Mouse (Mus musculus): Measurements from ENCODE around the gene Zfp365.

Gene Zfp365

DNA sequence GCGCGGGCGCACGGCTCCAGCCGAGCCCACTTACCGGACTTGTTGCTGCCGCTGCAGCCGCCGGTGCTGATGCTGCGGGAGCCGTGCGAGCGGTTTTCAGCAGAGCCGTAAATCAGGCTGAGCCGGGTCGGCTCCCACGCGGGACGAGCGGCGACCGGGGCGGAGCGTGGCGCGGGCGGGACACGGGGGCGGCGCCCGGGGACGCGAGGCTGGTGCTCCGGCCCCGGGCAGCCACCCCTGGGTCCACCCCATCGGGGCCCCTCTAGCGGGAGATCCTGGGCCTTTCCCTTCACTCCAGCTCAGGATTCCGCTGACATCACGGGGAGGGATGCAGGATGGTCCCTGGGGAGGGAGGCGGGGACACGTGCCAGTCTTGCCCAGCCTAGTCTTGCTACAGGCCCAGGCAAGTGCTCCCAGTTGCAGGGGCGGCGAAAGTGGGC, at the start of gene Zfp365:
Gene Zfp365 (minus strand): TSS at position 326 of the 440 bp plus-strand sequence.
- DNase-seq (ENCODE audit: low read depth): peak; percentile 53

DNA sequence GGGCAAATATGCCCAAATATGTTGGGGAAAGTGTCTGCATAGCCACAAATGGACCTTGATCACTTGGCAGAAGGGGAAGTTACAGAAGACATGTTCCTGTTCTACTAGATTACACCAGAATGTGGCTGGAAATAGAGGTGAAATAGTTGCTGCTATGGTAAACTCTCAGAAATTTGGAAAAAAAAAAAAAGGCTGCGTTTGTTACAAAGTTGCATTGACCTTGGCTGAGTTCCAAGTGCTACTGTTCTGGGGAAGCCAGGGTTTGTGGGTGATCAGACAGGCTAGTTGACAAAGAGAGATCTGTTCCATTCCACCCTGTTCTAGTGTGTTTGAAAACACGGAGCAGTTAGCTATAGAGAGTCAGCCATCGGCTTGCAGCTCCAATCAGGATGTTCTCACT, 47.5 kb upstream of the Zfp365 start:
- no peak for DNase-seq (ENCODE audit: low read depth)

DNA sequence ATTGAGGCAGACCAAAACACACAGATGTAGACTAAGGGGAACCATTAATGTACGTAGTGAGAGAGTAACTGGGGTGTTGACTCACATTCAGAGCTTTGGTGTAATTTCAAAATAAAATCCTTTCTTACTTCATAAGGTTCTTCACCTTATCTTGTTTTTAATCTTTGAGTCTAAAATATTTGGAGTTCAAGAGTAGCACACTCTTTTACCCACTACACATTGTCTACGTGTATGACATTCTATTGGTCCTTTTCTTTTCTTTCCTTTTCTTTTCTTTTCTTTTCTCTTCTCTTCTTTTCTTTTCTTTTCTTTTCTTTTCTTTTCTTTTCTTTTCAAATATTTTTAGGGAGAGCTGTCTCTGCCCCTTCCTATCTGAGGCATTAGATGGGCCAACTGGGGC, 43.5 kb upstream of the Zfp365 start:
- no peak for DNase-seq (ENCODE audit: low read depth)

DNA sequence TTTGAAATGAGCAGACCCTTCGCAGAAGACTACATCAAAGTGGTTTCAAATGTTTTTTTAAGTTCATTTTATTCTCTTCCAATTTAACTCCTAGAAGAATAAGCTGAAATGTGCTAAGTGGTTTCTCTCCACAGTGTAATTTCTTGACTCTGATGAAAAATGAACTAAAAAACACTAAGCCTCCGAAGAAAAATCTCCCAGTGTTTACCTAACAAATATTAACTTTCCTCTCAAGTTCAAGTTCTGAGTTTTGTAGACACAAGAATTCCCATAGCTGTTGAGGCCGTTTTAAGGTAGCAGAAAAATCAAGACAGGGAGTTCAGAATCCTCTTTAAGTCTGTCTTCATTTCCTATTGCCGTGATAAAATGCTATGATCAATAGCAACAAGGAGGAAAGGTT, 39.2 kb upstream of the Zfp365 start:
- no peak for DNase-seq (ENCODE audit: low read depth)

DNA sequence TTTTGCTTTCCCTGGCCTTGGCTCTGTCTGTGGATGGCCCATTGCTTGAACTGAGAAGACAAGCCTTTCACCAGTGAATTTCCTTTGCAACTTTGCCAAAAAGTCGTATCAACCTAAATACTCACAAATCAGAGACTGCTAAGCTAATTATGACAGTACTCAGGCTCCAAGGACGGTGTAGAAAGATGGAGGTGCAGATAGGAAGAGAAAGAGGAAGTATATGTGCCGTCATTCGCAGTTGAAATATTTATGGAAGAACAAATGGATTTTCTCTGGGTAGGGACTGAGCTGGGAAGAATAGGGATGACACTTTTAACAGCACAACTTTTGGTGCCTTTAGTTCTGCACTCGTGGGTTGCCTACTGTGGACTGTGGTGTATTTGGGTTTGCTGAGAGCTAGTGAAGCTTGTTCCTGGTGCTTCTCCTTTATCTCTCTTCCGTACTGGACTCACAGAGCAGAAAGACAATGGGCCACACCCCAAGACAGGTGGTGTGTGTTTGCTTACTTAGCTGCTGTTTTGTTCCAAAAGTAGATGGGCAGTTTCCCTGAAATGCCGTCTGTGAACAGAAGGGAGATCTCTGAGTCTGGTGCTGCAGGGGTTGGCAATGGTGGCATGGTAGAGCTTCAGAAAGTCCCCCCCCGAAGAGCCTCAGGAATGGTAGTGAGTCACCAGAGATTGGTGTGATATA, 37.7 kb upstream of the Zfp365 start:
- no peak for DNase-seq (ENCODE audit: low read depth)

DNA sequence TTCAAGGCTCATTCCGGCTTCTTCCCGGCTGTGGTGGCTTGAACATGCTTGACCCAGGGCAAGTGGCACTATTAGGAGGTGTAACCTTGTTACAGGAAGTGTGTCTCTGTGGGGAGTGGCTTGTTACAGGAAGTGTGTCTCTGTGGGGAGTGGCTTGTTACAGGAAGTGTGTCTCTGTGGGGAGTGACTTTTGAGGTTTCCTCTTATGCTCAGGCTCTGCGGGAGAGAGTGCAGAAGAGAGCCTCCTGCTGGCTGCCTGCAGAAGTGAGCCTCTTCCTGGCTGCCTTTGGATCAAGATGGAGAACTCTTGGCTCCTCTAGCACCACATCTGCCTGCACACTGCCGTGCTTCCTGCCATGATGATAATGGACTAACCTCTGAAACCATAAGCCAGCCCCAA, 31.1 kb upstream of the Zfp365 start:
- peak; percentile 18 for DNase-seq (ENCODE audit: low read depth)

DNA sequence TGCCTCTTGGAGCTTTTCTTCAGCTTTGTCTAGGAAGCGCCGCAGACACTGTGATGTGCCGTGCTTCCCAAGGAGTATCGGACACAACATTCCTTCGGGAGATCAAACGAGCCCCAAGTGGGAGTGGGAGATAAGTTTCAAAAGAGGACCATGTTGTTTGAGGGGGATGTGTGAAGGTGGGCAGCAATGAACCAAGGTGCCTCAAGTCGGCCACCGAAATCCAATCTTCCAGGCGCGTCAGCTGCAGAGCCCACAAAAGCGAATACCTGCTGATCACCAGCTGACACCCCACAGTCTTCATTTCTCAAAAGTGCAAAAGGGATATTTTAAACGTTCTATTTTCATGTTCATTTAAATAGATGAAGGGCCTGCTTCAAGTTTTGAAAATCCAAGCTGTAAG, 27.1 kb upstream of the Zfp365 start:
- DNase-seq (ENCODE audit: low read depth): no peak

DNA sequence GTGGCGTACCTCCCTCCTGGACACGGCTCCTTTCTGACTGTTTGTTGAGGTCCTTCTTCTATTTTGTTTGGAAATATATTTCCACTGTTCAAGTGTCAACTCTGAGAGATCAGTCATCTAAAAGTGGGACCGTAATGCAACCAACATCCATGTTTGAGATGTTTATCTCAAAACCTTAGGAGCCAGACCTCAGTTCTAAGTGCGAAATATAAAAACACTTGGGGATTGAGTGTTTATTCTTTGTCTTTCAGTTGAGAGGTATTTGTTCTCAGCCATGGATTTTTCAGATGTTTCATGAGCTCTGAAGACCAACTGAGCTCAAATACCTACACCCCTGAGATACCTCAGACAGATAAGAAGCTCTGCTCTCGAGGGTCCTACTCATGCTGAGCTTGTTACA, 25.3 kb upstream of the Zfp365 start:
- no peak for DNase-seq (ENCODE audit: low read depth)

DNA sequence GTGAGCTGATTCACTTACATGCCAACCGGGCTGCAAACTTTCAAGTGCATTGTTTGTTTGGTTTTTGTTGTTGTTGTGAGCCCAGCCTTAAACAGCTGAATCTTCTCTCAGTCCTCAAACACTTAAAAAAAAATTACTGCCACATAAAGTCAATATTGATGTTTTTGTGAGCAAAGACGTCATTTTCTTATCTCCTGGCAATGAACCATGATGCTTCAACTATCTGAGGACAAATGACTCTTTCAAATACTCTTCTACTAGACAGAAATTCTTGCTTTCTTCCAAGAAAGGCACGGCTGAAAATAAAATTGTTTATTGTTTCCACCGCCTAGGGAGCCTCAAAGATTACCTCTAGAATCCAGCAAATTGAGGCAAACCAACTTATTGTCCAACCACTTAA, 24.5 kb upstream of the Zfp365 start:
- DNase-seq (ENCODE audit: low read depth): no peak

DNA sequence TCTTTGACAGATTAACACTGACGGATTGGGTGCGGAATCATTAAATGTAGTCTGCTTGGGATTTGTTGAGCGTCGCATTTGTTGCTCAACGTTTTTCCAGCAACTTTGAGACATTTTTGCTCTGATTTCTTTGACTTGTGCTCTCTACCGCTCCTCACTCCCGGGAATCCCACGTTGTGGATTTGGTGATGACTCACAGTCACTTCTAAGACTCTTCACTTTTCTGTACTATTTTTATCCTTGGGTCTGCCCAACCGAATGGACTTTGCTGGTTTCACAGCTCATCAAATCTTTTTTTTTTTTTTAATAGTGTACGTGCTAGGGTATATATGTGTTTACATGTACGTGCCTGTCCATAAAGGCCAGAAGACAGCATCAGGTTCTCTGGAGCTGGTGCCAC, 20.3 kb upstream of the Zfp365 start:
- DNase-seq (ENCODE audit: low read depth): no peak

DNA sequence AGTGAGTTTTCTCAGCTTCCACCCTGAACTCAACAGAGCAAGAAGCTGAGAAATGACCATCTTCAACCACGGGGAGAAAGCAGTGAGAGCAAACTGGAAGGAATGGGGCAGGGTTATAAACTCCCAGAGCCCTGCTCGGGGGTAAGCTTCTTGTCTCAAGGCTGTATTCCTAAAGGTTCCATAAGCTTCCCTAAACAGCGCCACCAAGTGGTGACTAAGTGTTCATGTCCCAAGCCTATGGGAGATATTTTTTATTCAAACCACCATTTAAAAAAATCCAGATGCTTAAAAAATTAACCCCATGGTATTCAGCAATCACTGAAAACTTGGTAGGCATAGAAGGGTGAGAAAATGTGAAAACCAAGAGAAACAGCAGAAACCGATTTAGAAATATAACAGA, 18.9 kb upstream of the Zfp365 start:
- no peak for DNase-seq (ENCODE audit: low read depth)

DNA sequence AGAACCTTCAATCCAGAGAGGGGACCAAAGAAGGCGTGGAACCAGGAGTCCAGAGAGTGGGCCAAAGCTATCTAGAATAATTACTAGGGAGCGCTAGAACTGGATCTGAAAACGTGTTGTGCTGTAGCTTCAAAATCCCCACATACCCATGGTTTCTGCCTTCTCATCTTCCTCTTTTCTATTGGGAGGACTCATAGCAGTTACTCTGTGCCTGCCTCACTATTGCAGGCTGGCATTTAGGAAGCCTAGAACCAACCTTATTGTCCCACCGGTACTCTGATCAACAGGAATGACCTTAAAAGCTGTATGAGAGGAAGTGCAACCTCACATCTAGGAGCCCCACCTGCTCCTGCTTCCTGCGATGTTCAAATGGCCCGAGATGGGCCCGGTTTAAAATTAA, 16.1 kb upstream of the Zfp365 start:
- DNase-seq (ENCODE audit: low read depth): no peak

DNA sequence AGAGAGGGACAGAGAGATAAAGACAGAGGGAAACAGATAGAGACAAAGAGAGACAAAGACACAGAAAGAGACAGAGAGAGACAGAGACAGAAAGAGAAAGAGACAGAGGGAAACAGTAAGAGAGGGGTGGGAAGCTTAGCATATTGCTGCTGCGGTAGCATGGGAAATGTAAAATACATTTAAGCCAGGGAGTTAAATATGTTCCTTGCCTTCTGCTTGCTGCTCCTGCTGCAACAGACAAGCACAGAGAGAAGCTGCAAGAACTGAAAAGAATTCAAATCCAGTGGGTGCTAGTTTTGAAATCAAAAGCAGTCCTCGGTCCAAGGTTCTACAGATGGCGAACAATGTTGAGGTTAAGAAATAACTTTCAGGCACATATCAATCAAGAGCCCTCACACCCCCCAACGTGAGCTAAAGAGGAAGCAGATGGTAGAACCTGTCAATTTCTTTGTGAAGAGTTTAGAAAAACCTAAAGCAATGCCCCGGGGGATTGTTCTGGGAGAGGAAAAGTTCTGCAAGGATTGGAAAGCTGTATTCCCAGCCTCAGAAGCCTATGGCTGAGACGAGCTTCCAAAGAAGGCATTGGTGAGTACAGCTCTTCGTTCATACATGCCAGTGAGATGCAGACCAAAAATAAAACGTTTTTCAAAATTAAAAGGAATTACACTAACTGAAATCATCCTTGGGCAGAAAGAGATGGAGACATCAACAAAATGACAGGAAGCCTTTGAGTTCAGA, 15.4 kb upstream of the Zfp365 start:
- no peak for DNase-seq (ENCODE audit: low read depth)

DNA sequence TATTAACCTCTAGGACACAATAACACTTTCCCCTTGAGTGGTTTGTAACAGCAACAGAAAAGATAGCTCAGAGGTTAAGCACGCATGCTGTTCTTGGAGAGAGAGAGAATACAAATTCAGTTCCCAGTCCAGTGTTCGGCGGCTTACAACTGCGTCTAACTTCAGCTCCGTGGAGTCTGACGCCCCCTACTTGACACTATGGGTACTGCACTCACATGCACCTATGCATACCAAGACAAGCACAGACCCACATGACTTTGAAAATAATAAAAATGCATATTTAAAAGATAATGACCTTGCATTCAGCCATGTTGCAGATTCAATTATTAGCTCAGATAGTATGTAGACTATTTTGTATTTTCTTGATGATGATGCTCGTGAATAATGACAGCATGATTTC, 11.6 kb upstream of the Zfp365 start:
- DNase-seq (ENCODE audit: low read depth): peak; percentile 50

DNA sequence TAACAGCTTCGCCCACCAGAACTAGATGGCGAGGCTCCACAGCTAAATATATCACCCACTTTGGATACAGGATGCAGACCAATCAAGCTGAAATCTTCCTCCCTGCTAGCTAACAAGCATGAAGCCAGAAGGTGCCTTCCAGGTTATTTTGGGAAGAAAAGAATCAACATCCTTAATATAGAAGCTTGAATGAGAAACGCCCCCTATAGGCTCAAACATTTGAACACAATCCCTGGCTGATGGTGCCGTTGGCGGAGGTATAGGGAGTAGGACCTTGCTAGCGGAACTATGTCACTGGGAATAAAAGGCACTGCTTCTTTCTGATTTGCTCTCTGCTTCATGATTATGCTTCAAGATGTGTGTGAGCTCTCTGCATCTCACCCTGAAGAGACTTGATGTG, 9.3 kb upstream of the Zfp365 start:
- DNase-seq (ENCODE audit: low read depth): no peak

DNA sequence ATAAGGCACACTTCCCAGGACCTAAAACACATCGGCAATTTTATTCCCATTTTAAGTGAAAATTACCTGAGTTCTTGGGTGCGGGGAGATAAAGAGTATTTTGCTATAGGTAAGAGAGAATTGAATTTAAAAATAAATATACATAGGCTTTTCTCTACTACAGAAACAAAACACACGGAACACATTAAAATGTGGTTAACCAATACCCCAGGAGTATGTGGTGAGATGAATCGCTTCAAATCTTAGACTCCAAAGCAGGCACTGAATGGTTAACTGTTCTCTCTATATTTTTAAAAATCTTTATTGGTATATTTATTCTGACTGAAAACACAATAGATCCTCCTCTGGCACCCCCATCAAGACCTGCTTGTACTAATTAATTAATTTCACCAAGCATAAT, 7.2 kb upstream of the Zfp365 start:
- DNase-seq (ENCODE audit: low read depth): no peak

DNA sequence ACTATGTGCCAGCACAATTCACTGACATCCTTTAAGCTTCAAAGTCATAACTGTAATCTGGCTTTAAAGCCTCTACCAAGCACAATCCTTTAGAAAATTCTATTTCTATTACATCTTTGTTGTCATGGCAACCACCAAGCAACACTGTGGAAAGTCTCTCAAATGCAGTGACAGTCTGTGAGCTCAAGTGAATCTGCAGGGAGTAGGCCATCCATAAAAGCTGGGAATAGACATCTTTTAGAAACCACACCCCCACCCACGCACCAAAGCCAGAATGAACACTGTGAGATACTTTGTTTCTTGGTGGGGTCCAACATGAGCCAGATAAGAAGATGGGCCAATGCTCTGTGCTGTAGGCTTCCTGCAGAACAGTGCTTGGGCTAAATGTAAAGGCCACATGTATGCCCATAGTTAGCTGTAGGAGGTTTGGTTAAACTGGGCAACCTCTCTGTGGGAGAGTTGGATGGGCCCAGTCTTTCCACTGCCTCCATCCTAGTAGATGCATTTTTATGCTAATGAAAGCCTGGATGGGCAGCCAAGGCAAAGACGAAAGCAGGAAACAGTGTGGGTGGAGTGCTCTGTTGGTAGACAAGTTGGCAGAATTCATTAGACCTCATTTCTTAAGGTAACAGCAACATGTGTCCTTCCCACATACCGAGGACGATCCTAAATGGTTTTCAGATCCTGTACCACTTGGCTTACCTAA, 5.9 kb upstream of the Zfp365 start:
- no peak for DNase-seq (ENCODE audit: low read depth)

DNA sequence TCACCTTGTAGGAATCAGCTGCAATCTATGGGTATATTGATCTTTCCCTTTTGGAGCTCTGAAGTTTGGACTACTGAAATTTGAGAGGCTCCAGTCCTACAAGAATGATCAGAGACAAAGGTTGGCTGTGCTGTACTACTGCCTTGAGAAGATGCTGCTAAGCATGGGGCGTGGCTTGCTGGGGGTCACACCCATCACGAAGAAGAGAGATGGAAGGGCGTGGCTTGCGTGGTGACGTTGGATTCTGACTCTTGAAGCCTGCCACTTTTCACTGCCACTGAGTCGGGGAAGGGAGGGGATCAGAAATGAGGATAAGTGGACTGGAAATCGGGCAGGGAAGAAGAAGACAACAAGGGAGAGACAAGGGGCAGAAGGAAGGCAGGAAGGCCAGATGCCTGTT, 4.9 kb upstream of the Zfp365 start:
- DNase-seq (ENCODE audit: low read depth): no peak

DNA sequence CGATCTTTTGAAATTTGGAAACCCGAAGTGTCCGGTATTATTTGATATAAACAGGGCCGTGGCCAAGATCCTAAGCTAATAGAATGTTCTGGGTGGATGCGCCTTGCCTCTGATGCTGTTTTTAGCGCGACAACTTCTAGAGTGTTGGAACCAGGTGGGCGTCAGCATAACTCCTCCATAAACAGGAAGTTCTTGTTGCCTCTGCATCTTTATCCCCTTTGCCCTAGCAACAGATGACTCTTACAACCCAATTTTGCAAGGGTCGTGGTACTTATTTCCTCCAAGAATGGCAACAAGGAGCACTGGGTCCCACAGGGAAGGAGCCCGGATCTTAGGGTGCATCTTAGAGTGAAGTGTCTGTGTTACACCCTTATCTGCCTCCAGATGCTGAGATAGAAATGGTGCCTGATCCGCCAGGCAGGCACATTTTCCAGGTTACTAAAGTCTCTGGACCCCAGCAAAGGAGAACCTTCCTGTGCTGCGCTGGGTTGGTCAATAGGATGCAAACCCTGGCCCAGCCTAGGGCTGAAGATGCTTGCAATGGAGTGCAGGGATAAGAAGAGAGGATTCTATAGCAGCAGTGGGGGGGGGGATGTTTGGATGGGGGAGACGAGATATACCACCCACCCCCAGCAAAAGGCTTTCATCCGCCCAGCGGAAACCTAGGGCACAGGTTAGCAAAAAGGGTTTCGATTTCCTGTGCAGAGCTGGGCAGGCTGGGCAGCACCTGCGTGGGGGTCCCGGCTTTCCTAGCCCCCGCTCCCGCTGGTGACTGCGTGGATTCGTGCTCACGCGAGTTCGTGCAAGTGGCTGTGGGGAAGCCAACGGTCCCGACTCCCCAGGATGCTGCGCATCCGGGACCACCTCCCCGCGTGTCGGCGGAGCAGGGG, 770 bp downstream of the Zfp365 start:
- DNase-seq (ENCODE audit: low read depth): peak; percentile 55

DNA sequence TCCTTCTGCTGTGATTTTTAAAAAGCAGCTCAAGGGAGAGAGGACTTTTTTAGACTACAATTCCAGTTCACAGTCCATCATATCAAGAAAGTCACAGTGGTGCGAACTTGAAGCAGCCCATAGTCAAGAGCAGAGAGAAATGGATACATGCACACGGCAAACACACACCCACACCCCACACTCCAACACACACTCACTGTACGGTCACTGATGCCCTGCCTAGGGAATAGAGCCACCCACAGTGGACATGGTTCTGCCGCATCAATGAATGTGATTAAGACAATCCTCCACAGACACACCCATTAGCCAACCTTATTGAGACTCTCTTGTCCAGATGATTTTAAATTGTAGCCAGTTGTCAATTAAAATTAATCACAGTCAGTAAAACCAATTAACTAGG, 4.5 kb downstream of the Zfp365 start:
- DNase-seq (ENCODE audit: low read depth): no peak

DNA sequence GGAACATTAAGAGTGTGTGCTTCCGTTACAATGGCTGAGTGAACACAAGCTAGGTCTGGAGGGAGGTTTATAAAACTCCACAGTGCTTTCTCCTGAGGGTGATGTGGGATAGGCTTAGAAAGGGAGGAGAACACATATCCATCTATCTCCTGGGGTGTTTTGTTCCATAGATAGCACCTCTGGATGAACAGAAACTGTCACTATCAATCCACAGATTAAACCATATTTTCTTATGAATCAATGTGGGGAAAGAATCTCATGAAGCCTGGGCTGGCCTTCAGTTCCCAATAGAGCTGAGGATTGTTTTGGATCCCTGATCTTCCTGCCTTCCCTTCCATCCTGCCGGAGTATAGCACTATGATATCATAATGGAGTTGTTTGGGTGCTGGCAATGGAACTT, 5.5 kb downstream of the Zfp365 start:
- DNase-seq (ENCODE audit: low read depth): no peak

DNA sequence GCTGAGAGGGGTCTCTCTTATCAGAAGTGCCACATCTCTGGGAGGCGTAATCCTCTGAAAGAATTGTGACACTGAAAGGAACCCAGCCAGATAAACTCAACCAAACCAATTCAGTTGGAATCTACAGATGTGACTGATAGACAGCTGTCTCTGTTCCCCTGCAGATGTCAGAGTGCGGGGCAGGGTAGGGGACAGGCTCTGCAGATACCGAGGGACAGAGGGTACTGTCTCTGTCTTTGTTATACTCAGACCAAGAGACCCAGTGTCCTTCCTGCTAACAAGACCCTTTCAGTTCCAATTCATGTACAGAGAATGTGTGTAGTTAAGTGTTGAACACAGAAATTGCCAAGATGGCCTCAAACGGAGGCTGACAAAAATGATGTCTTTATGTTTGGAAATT, 6.4 kb downstream of the Zfp365 start:
- DNase-seq (ENCODE audit: low read depth): no peak

Data from naive thymus-derived CD4-positive, alpha-beta T cell, adult 2 months (primary cell).